Mouse (Mus musculus) cerebellum, postnatal 36 days (tissue): Measurements from ENCODE around the gene Mrpl54.
"Not testable (repeated sequence)": the region's sequence is repeated elsewhere in the genome, so short reads cannot be mapped to it uniquely, and the experiment has no call there.

ENCODE experiments used
- DNase-seq, 2 experiments: peaks; one replicate each; pipeline ENCODE4 v3.0.0; 2021 to 2022; ENCODE audit warnings: mixed read lengths in 2 of 2

Gene Mrpl54

DNA sequence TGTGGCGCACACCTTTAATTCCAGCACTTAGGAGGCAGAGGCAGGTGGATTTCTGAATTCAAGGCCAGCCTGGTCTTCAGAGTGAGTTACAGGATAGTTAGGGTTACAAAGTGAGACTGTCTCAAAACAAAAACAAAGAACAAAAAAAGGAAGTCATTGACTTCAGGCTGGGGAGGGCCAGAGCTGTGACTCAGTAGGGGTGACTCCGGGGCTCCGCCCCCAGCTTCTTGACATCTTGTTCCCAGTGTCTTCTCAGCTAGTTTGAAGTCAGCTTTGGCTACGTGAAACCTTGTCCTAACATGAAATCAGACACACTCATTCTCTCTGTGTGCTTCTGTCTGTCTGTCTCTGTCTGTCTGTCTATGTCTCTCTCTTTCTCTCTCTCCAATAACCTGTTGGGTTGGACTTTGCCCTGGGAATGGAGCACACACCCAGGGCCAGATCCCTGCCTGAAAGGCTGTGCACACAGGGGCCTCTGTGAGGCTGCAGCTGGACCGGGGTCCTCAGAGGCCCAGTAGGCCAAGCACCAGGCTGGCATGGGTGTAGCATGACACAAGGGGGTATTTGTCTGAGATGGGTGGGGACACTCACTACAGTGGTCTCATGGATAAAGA, 45.2 kb downstream of the Mrpl54 start:
- no peak for DNase-seq

DNA sequence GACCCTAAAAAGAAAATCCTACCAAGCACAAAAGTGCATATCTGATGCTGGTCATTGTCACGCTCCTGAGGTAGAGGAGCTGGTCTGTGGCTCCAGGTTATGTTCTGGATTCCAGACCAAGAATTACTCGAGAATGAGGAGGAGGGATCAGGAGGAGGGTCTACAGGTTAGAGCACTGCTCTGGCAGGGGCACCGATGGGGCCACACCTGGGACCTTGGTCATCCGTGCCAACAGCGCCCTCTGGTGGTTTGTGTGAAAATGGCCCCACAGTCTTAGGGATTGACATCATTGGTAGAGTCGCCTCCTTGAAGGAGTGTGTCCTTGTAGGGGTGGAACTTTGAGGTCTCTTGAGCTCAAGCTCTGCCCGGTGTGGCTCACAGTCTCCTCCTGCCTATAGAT, 48.8 kb downstream of the Mrpl54 start:
- DNase-seq, result peak; percentile 76 to 79

DNA sequence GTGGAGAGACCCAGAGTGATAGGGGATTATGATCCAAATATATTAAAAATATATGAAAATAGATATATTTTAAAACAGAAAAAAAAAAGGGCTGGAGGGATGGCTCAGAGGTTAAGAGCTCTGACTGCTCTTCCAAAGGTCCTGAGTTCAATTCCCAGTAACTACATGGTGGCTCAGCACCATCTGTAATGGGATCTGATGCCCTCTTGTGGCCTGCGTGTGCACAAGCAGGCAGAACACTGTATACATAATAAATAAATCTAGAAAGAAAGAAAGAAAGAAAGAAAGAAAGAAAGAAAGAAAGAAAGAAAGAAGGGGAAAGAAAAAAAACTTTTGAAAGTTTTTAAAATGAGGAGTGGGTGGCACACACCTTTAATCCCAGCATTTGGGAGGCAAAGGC, 49.5 kb downstream of the Mrpl54 start:
- not testable (repeated sequence) for DNase-seq

DNA sequence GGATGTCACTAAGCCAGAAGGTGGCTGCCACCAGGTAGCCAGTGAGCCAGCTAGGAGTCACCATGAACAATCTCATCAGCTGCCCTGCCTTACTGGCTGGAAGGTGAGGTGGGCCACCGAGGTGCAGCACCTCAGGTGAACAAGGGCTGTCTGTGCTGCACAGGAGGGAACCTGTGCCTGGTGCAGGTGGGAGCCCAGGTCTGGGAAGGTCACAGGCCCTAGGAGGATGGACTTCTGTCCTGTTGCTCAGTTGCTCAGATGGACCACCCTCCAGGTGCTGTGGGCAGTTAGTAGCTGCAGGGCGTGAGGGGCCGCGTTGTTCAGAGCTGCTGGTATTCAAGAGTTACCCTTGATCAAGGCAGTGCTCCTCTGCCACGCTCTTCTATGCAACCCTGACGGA, 49.9 kb downstream of the Mrpl54 start:
- no peak for DNase-seq

DNA sequence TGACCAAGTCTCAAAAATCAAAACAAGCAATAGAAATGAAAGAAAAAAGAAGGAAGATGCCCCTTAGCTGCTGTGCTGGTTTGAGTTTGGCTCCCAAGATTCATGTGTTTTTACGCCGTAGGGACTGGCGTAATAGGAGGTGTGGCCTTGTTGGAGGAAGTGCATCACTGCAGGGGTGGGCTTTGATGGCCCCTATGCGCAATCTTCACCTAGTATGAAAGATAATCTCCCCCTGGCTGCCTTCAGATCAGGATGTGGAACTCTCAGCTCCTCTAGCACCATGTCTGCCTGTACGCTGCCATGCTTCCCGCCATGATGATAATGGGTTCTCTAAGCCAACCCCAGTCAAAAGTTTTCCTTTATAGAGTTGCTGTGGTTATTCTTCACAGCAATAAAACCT, 50.5 kb downstream of the Mrpl54 start:
- DNase-seq, result no peak
